Mouse (Mus musculus): Measurements from ENCODE around the gene Neurl4. TPM values are rescaled to one million over a fixed set of nuclear protein-coding genes. Genes with fewer than 3 reads are reported as not detected.
A peak's percentile ranks its signal among the peaks of the same experiment; 100 is the strongest.

Neurl4 gene
- total and polyA plus RNA-seq, 3 experiments = 31.5 to 47.1 (median 42.6) TPM

GRCm38 (mm10) chr11:69917379-69917948 lies 16.6 kb downstream of the Neurl4 start:
- no peak overlapping the region for H3K9ac ChIP-seq (ENCODE audit: low read depth, low read length)
- TF ChIP-seq CTCF (IDR thresholded peaks at IDR 0.05) (no peak), EP300 (IDR thresholded peaks at IDR 0.05; ENCODE audit: insufficient read depth, low read depth, low read length) (no peak), POLR2A (IDR thresholded peaks at IDR 0.05; ENCODE audit: insufficient read depth, low read depth, low read length) (no peak)
- 81% methylated on average over 8 of the region's 8 CpGs for WGBS
- peaks cover 14% of the 10 kb centered on the region; the same call in 1 of the 2 replicates for H3K36me3 ChIP-seq (ENCODE audit: control insufficient read depth, insufficient read depth, low read length)
- H3K79me2 ChIP-seq (replicated peaks; ENCODE audit: control insufficient read depth, insufficient read depth, low read length) = peaks cover 3% of the 10 kb centered on the region; the same call in 1 of the 2 replicates
- H3K27ac ChIP-seq = no peak overlapping the region
- H3K27me3 ChIP-seq (ENCODE audit: control insufficient read depth, insufficient read depth, low read length) = no peaks in the 10 kb centered on the region
- no peak for DNase-seq
- intact Hi-C loops (cut with DNase I) = no loop called here
- peaks cover 13% of the 10 kb centered on the region for H3K4me1 ChIP-seq (ENCODE audit: control insufficient read depth, insufficient read depth, low read length)
- H3K4me3 ChIP-seq = no peak overlapping the region

GRCm38 (mm10) chr11:69918118-69918517 lies 17.2 kb downstream of the Neurl4 start:
- intact Hi-C loops (cut with DNase I) = no loop called here
- H3K27me3 ChIP-seq (ENCODE audit: control insufficient read depth, insufficient read depth, low read length) = no peaks in the 10 kb centered on the region
- DNase-seq = no peak
- H3K27ac ChIP-seq = no peak overlapping the region
- peaks cover 14% of the 10 kb centered on the region; the same call in 1 of the 2 replicates for H3K36me3 ChIP-seq (ENCODE audit: control insufficient read depth, insufficient read depth, low read length)
- TF ChIP-seq POLR2A (IDR thresholded peaks at IDR 0.05; ENCODE audit: insufficient read depth, low read depth, low read length) = no peak
- TF ChIP-seq CTCF (IDR thresholded peaks at IDR 0.05) = no peak
- TF ChIP-seq EP300 (IDR thresholded peaks at IDR 0.05; ENCODE audit: insufficient read depth, low read depth, low read length) = no peak
- WGBS = 64% methylated on average over 5 of the region's 5 CpGs
- peaks cover 13% of the 10 kb centered on the region for H3K4me1 ChIP-seq (ENCODE audit: control insufficient read depth, insufficient read depth, low read length)
- no peak overlapping the region for H3K4me3 ChIP-seq
- H3K79me2 ChIP-seq (replicated peaks; ENCODE audit: control insufficient read depth, insufficient read depth, low read length) = peaks cover 3% of the 10 kb centered on the region; the same call in 1 of the 2 replicates
- no peak overlapping the region for H3K9ac ChIP-seq (ENCODE audit: low read depth, low read length)

- TF ChIP-seq EP300 (IDR thresholded peaks at IDR 0.05; ENCODE audit: insufficient read depth, low read depth, low read length) = no peak
- TF ChIP-seq CTCF (IDR thresholded peaks at IDR 0.05) = no peak
- TF ChIP-seq POLR2A (IDR thresholded peaks at IDR 0.05; ENCODE audit: insufficient read depth, low read depth, low read length) = no peak
- no peaks in the 10 kb centered on the region for H3K27me3 ChIP-seq (ENCODE audit: control insufficient read depth, insufficient read depth, low read length)
- WGBS = 65% methylated on average over 9 of the region's 9 CpGs
- peak overlapping the region; percentile 96 for H3K27ac ChIP-seq
- H3K79me2 ChIP-seq (replicated peaks; ENCODE audit: control insufficient read depth, insufficient read depth, low read length) = peaks cover 3% of the 10 kb centered on the region; the same call in 1 of the 2 replicates
- peaks cover 11% of the 10 kb centered on the region for H3K4me1 ChIP-seq (ENCODE audit: control insufficient read depth, insufficient read depth, low read length)
- no peak overlapping the region for H3K9ac ChIP-seq (ENCODE audit: low read depth, low read length)
- intact Hi-C loops (cut with DNase I) = no loop called here
- peak overlapping the region; percentile 71; the same call in 1 of the 2 replicates for H3K4me3 ChIP-seq
- DNase-seq = no peak
- peaks cover 14% of the 10 kb centered on the region; the same call in 1 of the 2 replicates for H3K36me3 ChIP-seq (ENCODE audit: control insufficient read depth, insufficient read depth, low read length)
These were observed 18.2 kb downstream of the Neurl4 start for GRCm38 (mm10) chr11:69919053-69919452.

- intact Hi-C loops (cut with DNase I) = loop anchor here (2.0 to 5.0 kb wide), 3 partner anchors 39 to 161 kb away; partner anchors contain the start of genes Gabarap, Kctd11 and Polr2a
- H3K27me3 ChIP-seq (ENCODE audit: control insufficient read depth, insufficient read depth, low read length) = no peaks in the 10 kb centered on the region
- H3K79me2 ChIP-seq (replicated peaks; ENCODE audit: control insufficient read depth, insufficient read depth, low read length) = no peaks in the 10 kb centered on the region
- H3K27ac ChIP-seq = peak overlapping the region; percentile 96
- H3K9ac ChIP-seq (ENCODE audit: low read depth, low read length) = peak overlapping the region; percentile 98
- under 1% methylated on average over 17 of the region's 17 CpGs for WGBS
- H3K4me1 ChIP-seq (ENCODE audit: control insufficient read depth, insufficient read depth, low read length) = peaks cover 8% of the 10 kb centered on the region
- peak; percentile 62; the same call in 1 of the 2 replicates for TF ChIP-seq EP300 (IDR thresholded peaks at IDR 0.05; ENCODE audit: insufficient read depth, low read depth, low read length)
- TF ChIP-seq POLR2A (IDR thresholded peaks at IDR 0.05; ENCODE audit: insufficient read depth, low read depth, low read length) = peak; percentile 58
- no peak for TF ChIP-seq CTCF (IDR thresholded peaks at IDR 0.05)
- H3K36me3 ChIP-seq (ENCODE audit: control insufficient read depth, insufficient read depth, low read length) = peaks cover 14% of the 10 kb centered on the region; the same call in 1 of the 2 replicates
- DNase-seq = peak; percentile 85 to 88
- peak overlapping the region; percentile 71 for H3K4me3 ChIP-seq
These were observed 18.9 kb downstream of the Neurl4 start for GRCm38 (mm10) chr11:69919661-69920265.

GRCm38 (mm10) chr11:69920266-69921031 lies 19.6 kb downstream of the Neurl4 start:
- Histone ChIP-seq H3K36me3 (ENCODE audit: control insufficient read depth, insufficient read depth, low read length) (peaks cover 12% of the 10 kb centered on the region; the same call in 1 of the 2 replicates), H3K4me3 (peak overlapping the region; percentile 71), H3K27ac (peak overlapping the region; percentile 96), H3K79me2 (replicated peaks; ENCODE audit: control insufficient read depth, insufficient read depth, low read length) (no peaks in the 10 kb centered on the region), H3K27me3 (ENCODE audit: control insufficient read depth, insufficient read depth, low read length) (no peaks in the 10 kb centered on the region), H3K4me1 (ENCODE audit: control insufficient read depth, insufficient read depth, low read length) (peaks cover 6% of the 10 kb centered on the region), H3K9ac (ENCODE audit: low read depth, low read length) (peak overlapping the region; percentile 98)
- TF ChIP-seq POLR2A (IDR thresholded peaks at IDR 0.05; ENCODE audit: insufficient read depth, low read depth, low read length) (no peak), EP300 (IDR thresholded peaks at IDR 0.05; ENCODE audit: insufficient read depth, low read depth, low read length) (no peak), CTCF (IDR thresholded peaks at IDR 0.05) (no peak)
- peak; percentile 54 to 57 for DNase-seq
- 1% methylated on average over 63 of the region's 65 CpGs for WGBS
- intact Hi-C loops (cut with DNase I) = loop anchor here (2.0 to 5.0 kb wide), 3 partner anchors 40 to 162 kb away; partner anchors contain the start of genes Gabarap, Kctd11 and Polr2a
